Mouse (Mus musculus) megakaryocyte, adult 5-6 weeks (primary cell): ENCODE measurements at regions not wholly inside any gene's neighbourhood (a gene's known extent, or its start where the extent isn't known, plus 50 kb on each side); places are given as distances from the start of the nearest gene placed in this dataset.
A peak's percentile ranks its signal among the peaks of the same experiment; 100 is the strongest.

ENCODE experiments used
- ATAC-seq: 2 replicates; pipeline ENCODE4 v1.8.0; 2016; ENCODE audit warnings: mild to moderate bottlenecking, inconsistent platforms; ENCODE audit not compliant: poor library complexity, severe bottlenecking

- no peak for ATAC-seq
Observed at GRCm38 (mm10) chr3:115599281-115599680, 115.6 kb downstream of the S1pr1 start.

- ATAC-seq, result peak; percentile 93
Observed at GRCm38 (mm10) chr3:115596523-115596922, 118.3 kb downstream of the S1pr1 start.

DNA sequence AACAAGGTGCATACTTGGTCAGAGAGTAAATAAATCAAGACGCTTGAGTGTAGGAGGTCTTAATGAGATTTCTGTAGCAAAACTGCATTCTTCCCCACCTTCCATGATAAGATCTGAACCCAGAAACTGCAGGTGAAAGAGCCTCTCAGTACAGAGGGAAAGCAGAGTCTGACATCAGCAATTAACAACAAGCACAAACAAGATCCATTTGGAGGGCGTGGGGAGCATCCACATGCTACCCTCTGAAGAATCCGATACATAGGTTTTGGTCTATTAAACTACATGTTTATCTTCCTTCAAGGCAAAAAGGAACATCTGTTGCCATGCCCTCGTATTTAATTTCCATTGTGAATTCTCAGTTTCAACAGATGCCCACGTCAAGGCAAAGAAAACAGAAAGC is 124.2 kb downstream of the S1pr1 start:
- no peak for ATAC-seq

DNA sequence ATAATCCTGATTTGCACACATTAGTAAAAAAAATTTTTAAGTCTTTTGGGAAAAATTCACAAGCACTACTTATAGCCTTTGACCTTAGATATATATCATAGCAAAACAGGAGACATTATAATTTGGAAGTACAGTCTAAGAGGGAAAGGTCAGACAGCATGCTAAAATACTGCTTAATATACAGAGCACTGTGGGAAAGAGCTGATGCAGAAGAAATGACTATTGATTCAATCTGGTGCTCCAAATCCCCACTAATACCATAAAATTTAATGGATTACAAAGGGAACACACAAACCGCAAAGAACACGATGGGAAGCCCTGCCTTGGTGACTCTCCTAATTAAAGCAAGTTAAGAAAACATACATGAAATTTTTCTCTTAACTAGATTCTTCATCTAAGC is 126.3 kb downstream of the S1pr1 start:
- ATAC-seq, result no peak

DNA sequence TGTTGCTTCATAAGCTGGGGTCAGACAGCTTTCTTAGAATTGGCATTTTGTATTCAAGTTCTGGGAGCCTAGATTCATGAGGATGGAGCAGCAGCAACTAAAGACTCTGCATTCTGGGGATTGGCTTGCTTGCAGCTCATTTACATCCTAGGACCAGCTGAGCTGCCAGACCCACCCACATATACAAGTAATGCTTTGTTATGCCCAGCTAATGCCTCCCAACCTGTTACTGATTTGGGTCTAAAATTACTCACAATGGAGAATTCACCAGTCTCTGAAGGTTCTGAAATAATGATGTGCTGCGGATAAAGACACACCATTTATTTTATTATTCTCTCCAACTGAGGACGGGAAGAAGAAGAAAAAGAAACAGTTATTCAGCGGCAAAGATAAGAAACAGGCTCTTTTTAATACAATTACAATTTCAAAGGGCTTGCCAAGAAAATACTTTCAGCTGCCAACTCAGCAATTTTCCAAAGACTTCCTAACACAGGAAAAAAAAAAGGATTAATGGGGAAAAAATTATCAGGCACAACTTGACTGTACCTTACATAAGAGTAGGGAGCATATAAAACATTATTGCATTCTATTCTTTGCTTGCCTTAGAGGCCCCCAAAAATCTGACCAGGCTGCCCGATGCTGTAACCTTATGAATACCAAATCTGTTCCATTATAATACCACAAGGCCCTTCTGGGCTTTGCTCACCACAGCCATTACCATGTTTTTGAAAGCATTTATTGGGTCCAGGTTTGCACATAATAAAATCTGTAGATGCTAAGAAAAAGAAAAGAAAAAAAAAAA is 134.5 kb downstream of the S1pr1 start:
- no peak for ATAC-seq

- ATAC-seq, result no peak
Observed at GRCm38 (mm10) chr3:115575371-115575770, 139.5 kb downstream of the S1pr1 start.

DNA sequence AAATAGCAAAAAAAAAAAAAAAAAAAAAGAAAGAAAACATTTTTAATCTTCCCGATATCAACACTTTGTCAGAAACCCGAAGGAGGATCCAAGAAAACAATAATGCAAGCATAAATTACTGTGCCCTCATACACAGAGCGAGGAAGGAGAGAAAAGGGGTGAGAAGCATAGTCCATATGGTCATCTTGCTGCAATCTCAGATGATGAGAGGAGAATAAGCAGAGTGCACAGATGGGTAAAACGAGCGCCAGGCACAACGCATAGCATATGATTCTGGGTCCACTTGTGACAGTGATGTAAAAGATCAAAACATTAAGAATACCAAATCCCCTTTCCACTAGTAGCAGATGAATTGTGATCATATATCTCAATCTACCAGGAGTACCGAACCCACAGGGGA is 152.1 kb downstream of the S1pr1 start:
- ATAC-seq, result no peak

DNA sequence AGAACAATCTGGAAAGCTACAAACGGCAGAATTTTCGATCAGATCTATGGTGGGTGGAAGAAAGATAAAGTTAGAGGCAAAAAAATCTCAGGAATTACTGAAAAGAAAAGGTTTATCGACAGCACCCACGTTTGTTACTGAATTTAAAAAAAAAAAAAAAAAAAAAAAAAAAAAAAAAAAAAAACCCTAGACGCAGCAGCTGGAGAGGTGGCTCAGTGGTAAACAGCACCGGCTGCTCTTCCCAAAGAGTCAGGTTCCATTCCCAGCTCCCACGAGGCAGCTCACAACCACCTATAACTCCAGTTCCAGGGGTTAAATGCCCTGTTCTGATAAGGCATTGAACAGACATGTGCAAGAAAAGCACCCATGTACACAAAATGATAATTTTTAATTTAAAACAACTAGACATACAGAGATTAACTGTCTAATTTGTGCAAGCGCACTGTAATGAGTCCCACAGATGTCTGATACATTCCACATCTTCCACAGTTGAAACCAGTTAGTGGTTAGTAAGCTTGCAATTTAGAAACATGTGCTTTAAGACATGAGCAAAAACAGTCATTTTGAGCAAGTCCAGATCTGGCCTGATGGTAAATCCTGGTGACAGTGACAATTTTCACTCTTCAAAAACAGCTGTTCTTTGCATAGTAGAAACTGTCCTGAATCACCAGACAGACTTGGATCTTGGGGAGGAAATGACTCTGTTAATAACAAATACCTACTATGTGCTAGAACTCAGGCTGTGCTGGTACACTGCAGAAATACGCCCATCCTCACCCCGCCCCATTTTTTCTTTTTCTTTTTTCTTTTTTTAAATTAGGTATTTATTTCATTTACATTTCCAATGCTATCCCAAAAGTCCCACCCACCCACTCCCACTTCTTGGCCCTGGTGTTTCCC is 159.8 kb downstream of the S1pr1 start:
- no peak for ATAC-seq

DNA sequence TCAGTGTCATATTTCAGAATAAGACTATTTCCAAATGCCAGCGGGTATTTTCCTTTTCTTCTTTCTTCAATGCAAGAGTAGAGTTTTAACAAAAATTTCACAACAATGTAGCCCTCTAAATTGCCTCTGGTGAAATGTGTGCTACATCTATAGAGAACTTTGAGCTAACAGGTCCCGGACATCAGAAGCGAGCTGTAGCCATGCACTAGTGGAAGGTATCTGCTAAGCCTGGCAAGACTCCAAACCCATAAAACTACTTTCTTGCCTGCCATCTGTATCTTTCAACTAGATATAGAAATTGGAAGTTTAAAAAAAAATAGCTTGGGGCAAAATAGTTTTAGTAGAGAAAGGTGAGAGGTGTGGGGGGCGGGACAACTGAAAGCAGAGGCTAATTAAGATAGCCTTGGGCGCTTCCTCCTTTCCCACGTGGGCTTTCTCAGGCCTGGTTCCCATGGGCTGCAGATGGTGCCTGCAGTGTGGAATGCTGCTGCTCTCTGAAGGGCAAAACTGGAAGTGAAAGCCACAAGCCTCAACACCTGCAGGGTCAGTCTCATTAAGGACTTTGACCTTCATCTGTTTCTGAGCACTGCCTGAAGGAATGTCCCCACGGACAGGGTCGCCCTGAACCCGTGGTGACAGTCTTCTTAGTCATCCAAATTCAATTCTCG is 160.9 kb downstream of the S1pr1 start:
- ATAC-seq, result no peak

- peak; percentile 45; the same call in 1 of the 2 replicates for ATAC-seq
Observed at GRCm38 (mm10) chr3:115541789-115542188, 173.1 kb downstream of the S1pr1 start.

DNA sequence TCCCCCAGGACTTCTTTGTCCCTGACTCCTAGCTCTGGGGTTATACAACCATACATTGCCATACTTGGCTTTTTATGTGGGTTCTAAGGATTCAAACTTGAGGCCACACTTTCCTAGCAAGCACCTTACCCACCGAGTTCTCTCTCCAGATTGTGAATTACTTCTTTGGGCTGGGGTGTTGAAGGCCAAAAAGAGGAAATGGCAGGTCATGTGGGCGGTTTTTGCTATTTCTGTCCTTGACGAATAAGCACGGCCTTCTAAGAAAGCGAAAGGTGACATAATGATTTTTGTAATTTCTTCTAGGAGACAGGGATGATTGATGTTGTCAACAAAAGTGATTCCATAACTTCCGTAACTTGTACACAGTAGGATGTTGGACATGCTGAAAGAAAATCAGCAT is 176.5 kb downstream of the S1pr1 start:
- ATAC-seq, result peak; percentile 38; the same call in 1 of the 2 replicates

DNA sequence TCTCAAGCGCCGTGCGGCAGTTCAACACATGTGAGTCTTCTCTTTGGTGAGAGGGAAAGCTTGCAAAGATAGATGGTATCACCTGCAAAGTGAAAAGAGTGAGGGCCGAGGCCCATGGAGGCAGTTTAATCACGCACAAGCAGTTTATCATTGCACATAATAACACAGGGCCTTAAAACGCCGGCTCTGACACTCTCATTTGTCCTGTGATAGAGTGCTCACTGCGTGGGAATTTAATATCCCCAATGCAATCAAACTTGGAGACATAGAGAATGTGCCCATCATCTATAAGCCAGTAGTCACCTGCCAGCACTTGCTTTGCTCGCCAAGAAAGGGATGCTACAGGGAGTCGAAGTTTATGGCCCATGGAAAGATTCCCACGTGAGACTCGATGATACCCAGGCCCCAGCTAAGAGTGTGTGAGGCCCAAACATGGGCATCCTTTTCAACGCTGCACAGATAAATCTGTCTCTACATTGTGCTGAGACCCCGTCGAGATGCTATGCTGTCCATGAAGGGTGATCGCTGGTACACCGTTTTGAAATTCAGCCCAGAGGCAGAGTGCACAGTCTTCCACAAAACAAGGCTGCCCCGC is 182.6 kb downstream of the S1pr1 start:
- no peak for ATAC-seq

GRCm38 (mm10) chr3:115530441-115530840 is 184.4 kb downstream of the S1pr1 start:
- no peak for ATAC-seq

GRCm38 (mm10) chr3:115529918-115530317 is 185.0 kb downstream of the S1pr1 start:
- no peak for ATAC-seq

- ATAC-seq, result no peak
Observed at GRCm38 (mm10) chr3:115523515-115523914, 191.4 kb downstream of the S1pr1 start.

DNA sequence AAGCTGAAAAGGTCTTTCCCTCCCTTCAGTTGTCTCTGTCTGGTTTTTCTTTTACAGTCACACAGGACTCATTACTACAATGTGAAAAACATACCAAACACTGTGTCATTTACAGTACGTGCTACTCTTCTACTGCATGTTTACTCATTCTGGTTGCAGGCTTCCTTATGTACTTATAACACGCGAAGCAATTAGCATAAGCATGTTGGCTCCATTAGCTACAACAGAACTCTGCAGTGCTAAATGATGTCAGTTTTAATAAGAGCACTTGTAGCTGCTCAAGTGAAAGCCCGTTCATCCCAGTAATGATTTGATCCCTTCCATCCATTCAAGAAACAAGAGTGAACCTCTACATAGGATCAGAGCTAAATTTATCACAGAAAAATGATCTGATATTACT is 199.2 kb downstream of the S1pr1 start:
- no peak for ATAC-seq

DNA sequence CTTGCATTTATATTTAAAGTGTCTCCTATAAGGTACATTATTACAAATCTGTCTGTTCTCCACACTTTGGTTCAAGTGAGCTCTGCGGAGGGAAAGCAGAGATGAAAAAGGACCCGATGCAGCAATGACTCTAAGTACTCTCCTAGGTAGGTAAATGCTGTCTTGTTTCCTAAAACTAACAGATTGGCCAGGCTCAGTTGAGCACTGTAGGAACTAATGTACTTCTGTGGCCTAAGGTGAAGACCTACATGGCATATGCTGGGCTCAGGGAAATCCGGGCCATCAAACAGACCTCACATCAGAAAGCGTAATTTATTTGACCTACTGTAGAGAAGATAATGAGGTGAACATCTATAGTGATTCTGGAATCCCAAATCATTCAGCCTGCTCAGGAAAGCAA is 205.2 kb downstream of the S1pr1 start:
- ATAC-seq, result no peak

DNA sequence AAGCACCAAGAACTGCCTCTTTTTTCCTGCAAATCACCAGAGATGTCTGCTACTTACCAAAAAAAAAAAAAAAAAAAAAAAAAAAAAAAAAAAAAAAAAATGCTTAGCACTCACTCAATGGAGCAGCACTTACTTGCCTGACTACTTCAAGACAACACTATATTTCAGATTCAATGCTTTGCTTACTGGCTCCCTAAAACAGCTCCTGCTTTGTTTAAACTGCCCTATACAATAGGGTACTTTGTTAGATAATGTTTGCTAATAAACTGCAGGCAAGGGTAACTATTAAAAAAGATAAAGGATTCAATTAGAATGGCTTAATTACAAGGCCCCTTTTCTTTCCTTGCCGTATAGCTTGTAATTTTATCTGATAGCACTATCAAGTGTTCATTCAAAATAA is 217.5 kb downstream of the S1pr1 start:
- ATAC-seq, result no peak

DNA sequence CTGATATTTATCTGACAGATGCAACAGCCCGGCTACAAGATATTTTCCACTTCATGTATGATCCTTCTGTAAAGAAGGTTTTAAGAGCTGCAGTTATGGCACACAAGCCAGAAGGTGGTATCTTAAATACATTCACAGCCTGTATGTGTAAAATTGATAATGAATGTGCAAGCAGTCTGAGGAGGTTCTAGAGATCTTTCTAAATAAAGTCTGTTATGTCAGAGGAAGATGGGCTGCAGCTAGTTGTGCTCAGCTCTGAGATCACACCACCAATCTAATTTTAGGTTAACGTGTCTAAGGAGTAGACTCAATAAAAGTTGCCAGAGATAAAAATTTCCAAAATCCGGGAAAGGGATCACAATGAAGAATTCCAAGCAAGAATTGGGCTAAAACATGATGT is 218.8 kb downstream of the S1pr1 start:
- no peak for ATAC-seq

DNA sequence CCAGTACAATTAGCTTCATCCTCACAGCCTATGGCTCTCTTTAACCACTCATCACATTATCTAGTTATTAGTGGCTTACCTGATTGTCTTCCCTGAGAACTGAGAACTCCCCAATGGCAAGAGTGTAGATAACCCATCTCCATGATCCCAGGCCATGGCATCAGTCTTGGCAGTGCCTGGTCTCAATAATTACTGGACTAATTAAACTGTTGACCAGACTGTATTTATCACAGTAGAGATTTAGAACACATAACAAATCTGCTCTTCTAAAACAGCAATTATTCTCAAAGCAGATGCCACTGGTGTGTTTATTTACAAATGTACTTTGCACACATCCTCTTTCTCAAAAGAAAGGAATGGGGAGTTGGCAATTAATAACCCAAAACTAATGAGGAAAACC is 219.2 kb downstream of the S1pr1 start:
- ATAC-seq, result no peak

GRCm38 (mm10) chr3:115468980-115469379 is 245.9 kb downstream of the S1pr1 start:
- ATAC-seq, result no peak
